Mouse (Mus musculus): ENCODE measurements around the gene Ldhd. TPM values are rescaled to one million over a fixed set of nuclear protein-coding genes. Genes with fewer than 3 reads are reported as not detected.
A peak's percentile ranks its signal among the peaks of the same experiment; 100 is the strongest.

Ldhd gene
- polyA plus RNA-seq, 1 experiment, result 1.8 TPM

- TF ChIP-seq POLR2A (IDR thresholded peaks at IDR 0.05; ENCODE audit: low read depth, low read length) (no peak), CTCF (IDR thresholded peaks at IDR 0.05; ENCODE audit: extremely low read depth, insufficient read depth, insufficient read length, insufficient replicate concordance) (no peak)
- no peaks in the 10 kb centered on the region for H3K36me3 ChIP-seq (ENCODE audit: control insufficient read depth, insufficient read depth, low read length)
- no peak overlapping the region for H3K4me3 ChIP-seq (ENCODE audit: extremely low read depth, insufficient read depth, insufficient read length)
- H3K4me1 ChIP-seq (ENCODE audit: control insufficient read depth, insufficient read depth, insufficient read length), result peaks cover 7% of the 10 kb centered on the region
- DNase-seq (ENCODE audit: low read depth in 1 of 2, low spot score in 2 of 2), result no peak
- H3K27me3 ChIP-seq (ENCODE audit: control insufficient read depth, insufficient read depth, low read length), result no peaks in the 10 kb centered on the region
- WGBS, result 89% methylated on average over 3 of the region's 3 CpGs
- H3K27ac ChIP-seq (ENCODE audit: insufficient read depth, low read length), result no peak overlapping the region
Observed at GRCm38 (mm10) chr8:111580306-111580705, 49.9 kb downstream of the Ldhd start.

- no peak overlapping the region for H3K4me3 ChIP-seq (ENCODE audit: extremely low read depth, insufficient read depth, insufficient read length)
- no peak for DNase-seq (ENCODE audit: low read depth in 1 of 2, low spot score in 2 of 2)
- TF ChIP-seq CTCF (IDR thresholded peaks at IDR 0.05; ENCODE audit: extremely low read depth, insufficient read depth, insufficient read length, insufficient replicate concordance) (no peak), POLR2A (IDR thresholded peaks at IDR 0.05; ENCODE audit: low read depth, low read length) (no peak)
- H3K27me3 ChIP-seq (ENCODE audit: control insufficient read depth, insufficient read depth, low read length), result no peaks in the 10 kb centered on the region
- WGBS, result 95% methylated on average over 1 of the region's 1 CpGs
- peaks cover 8% of the 10 kb centered on the region for H3K4me1 ChIP-seq (ENCODE audit: control insufficient read depth, insufficient read depth, insufficient read length)
- no peaks in the 10 kb centered on the region for H3K36me3 ChIP-seq (ENCODE audit: control insufficient read depth, insufficient read depth, low read length)
- H3K27ac ChIP-seq (ENCODE audit: insufficient read depth, low read length), result no peak overlapping the region
Observed at GRCm38 (mm10) chr8:111579318-111579717, 50.9 kb downstream of the Ldhd start.

GRCm38 (mm10) chr8:111577880-111578533 lies 52.2 kb downstream of the Ldhd start:
- Histone ChIP-seq H3K27ac (ENCODE audit: insufficient read depth, low read length) (no peak overlapping the region), H3K27me3 (ENCODE audit: control insufficient read depth, insufficient read depth, low read length) (no peaks in the 10 kb centered on the region), H3K36me3 (ENCODE audit: control insufficient read depth, insufficient read depth, low read length) (no peaks in the 10 kb centered on the region), H3K4me3 (ENCODE audit: extremely low read depth, insufficient read depth, insufficient read length) (no peak overlapping the region), H3K4me1 (ENCODE audit: control insufficient read depth, insufficient read depth, insufficient read length) (peaks cover 13% of the 10 kb centered on the region)
- no peak for DNase-seq (ENCODE audit: low read depth in 1 of 2, low spot score in 2 of 2)
- WGBS, result 59% methylated on average over 9 of the region's 9 CpGs
- TF ChIP-seq POLR2A (IDR thresholded peaks at IDR 0.05; ENCODE audit: low read depth, low read length) (no peak), CTCF (IDR thresholded peaks at IDR 0.05; ENCODE audit: extremely low read depth, insufficient read depth, insufficient read length, insufficient replicate concordance) (no peak)

GRCm38 (mm10) chr8:111576501-111576900 lies 53.7 kb downstream of the Ldhd start:
- H3K27me3 ChIP-seq (ENCODE audit: control insufficient read depth, insufficient read depth, low read length), result no peaks in the 10 kb centered on the region
- no peak for DNase-seq (ENCODE audit: low read depth in 1 of 2, low spot score in 2 of 2)
- H3K36me3 ChIP-seq (ENCODE audit: control insufficient read depth, insufficient read depth, low read length), result no peaks in the 10 kb centered on the region
- peaks cover 17% of the 10 kb centered on the region for H3K4me1 ChIP-seq (ENCODE audit: control insufficient read depth, insufficient read depth, insufficient read length)
- peak overlapping the region; percentile 26; the same call in 1 of the 2 replicates for H3K27ac ChIP-seq (ENCODE audit: insufficient read depth, low read length)
- H3K4me3 ChIP-seq (ENCODE audit: extremely low read depth, insufficient read depth, insufficient read length), result no peak overlapping the region
- no peak for TF ChIP-seq POLR2A (IDR thresholded peaks at IDR 0.05; ENCODE audit: low read depth, low read length)
- TF ChIP-seq CTCF (IDR thresholded peaks at IDR 0.05; ENCODE audit: extremely low read depth, insufficient read depth, insufficient read length, insufficient replicate concordance), result no peak

GRCm38 (mm10) chr8:111575492-111575891 lies 54.7 kb downstream of the Ldhd start:
- WGBS, result 87% methylated on average over 4 of the region's 4 CpGs
- DNase-seq (ENCODE audit: low read depth in 1 of 2, low spot score in 2 of 2), result no peak
- TF ChIP-seq POLR2A (IDR thresholded peaks at IDR 0.05; ENCODE audit: low read depth, low read length), result no peak
- TF ChIP-seq CTCF (IDR thresholded peaks at IDR 0.05; ENCODE audit: extremely low read depth, insufficient read depth, insufficient read length, insufficient replicate concordance), result no peak
- H3K36me3 ChIP-seq (ENCODE audit: control insufficient read depth, insufficient read depth, low read length), result no peaks in the 10 kb centered on the region
- no peak overlapping the region for H3K27ac ChIP-seq (ENCODE audit: insufficient read depth, low read length)
- no peak overlapping the region for H3K4me3 ChIP-seq (ENCODE audit: extremely low read depth, insufficient read depth, insufficient read length)
- no peaks in the 10 kb centered on the region for H3K27me3 ChIP-seq (ENCODE audit: control insufficient read depth, insufficient read depth, low read length)
- H3K4me1 ChIP-seq (ENCODE audit: control insufficient read depth, insufficient read depth, insufficient read length), result peaks cover 18% of the 10 kb centered on the region

GRCm38 (mm10) chr8:111574016-111574415 lies 56.2 kb downstream of the Ldhd start:
- no peak overlapping the region for H3K4me3 ChIP-seq (ENCODE audit: extremely low read depth, insufficient read depth, insufficient read length)
- no peak overlapping the region for H3K27ac ChIP-seq (ENCODE audit: insufficient read depth, low read length)
- 53% methylated on average over 2 of the region's 2 CpGs for WGBS
- peaks cover 23% of the 10 kb centered on the region for H3K4me1 ChIP-seq (ENCODE audit: control insufficient read depth, insufficient read depth, insufficient read length)
- TF ChIP-seq POLR2A (IDR thresholded peaks at IDR 0.05; ENCODE audit: low read depth, low read length), result no peak
- no peak for TF ChIP-seq CTCF (IDR thresholded peaks at IDR 0.05; ENCODE audit: extremely low read depth, insufficient read depth, insufficient read length, insufficient replicate concordance)
- H3K27me3 ChIP-seq (ENCODE audit: control insufficient read depth, insufficient read depth, low read length), result no peaks in the 10 kb centered on the region
- DNase-seq (ENCODE audit: low read depth in 1 of 2, low spot score in 2 of 2), result no peak
- H3K36me3 ChIP-seq (ENCODE audit: control insufficient read depth, insufficient read depth, low read length), result no peaks in the 10 kb centered on the region

Other genes starting within 250 kb of the Ldhd start
- gene Fa2h, start 236.6 kb downstream of the Ldhd start, polyA plus RNA-seq (2012; rRNA removed), result 0.07 and 0.12 TPM in 2 replicates
- gene Wdr59, start 108.3 kb downstream of the Ldhd start, polyA plus RNA-seq (2012; rRNA removed), result 4.6 and 5.0 TPM in 2 replicates
- gene Znrf1, start 94.3 kb downstream of the Ldhd start, polyA plus RNA-seq (2012; rRNA removed), result 62.9 and 73.2 TPM in 2 replicates
- 4.9 and 5.2 TPM in 2 replicates for gene Zfp1, start 13.0 kb upstream of the Ldhd start, polyA plus RNA-seq (2012; rRNA removed)
- 23,675 and 41,549 TPM in 2 replicates for gene Ctrb1, start 60.6 kb upstream of the Ldhd start, polyA plus RNA-seq (2012; rRNA removed)
- gene Bcar1, start 113.4 kb upstream of the Ldhd start, polyA plus RNA-seq (2012; rRNA removed), result 20.4 and 25.1 TPM in 2 replicates
- 2.0 and 2.4 TPM in 2 replicates for gene Cfdp1, start 223.9 kb upstream of the Ldhd start, polyA plus RNA-seq (2012; rRNA removed)
- gene Tmem170, start 246.4 kb upstream of the Ldhd start, polyA plus RNA-seq (2012; rRNA removed), result 1.2 and 1.6 TPM in 2 replicates

Measured in spleen, adult 2 months (tissue).